8 mouse cellular contexts compared by ENCODE assay signal in genomic region chr13:93772279-93772636, GRCm38 (mm10). TPM values are rescaled to one million over a fixed set of nuclear protein-coding genes. Genes with fewer than 3 reads are reported as not detected.
DNase-seq lines count a peak whose midpoint lies in the region; ATAC-seq and TF ChIP-seq lines count a peak whose summit lies in the region.

No protein-coding gene starts in this region.

- TF ChIP-seq CTCF in heart, postnatal 0 days (IDR thresholded peaks at IDR 0.05; ENCODE audit: low read depth): no peak
- no peak for TF ChIP-seq CTCF in Patski (IDR thresholded peaks at IDR 0.05)
- no peak for TF ChIP-seq CTCF in forebrain, postnatal 0 days (IDR thresholded peaks at IDR 0.05; ENCODE audit: low read depth)
- no peak for TF ChIP-seq CTCF in liver, postnatal 0 days (IDR thresholded peaks at IDR 0.05; ENCODE audit: low read depth)

- no peaks in the 10 kb centered on the region for H3K27me3 ChIP-seq in heart, postnatal 0 days (ENCODE audit: control insufficient read depth, insufficient read depth, low read length)
- no peaks in the 10 kb centered on the region for H3K27me3 ChIP-seq in Patski
- no peaks in the 10 kb centered on the region for H3K27me3 ChIP-seq in forebrain, postnatal 0 days (ENCODE audit: insufficient read depth, low read length)
- no peaks in the 10 kb centered on the region for H3K27me3 ChIP-seq in liver, postnatal 0 days (ENCODE audit: insufficient read depth, low read length)

- peaks cover 10% of the 10 kb centered on the region; the same call in 1 of the 2 replicates for H3K4me1 ChIP-seq in heart, postnatal 0 days (ENCODE audit: control insufficient read depth, insufficient read depth)
- 0 out of 2 replicates have a peak, but pooled peaks cover 5% of the 10 kb centered on the region for H3K4me1 ChIP-seq in forebrain, postnatal 0 days (ENCODE audit: insufficient read depth)
- peaks cover 18% of the 10 kb centered on the region for H3K4me1 ChIP-seq in liver, postnatal 0 days (ENCODE audit: insufficient read depth)

- H3K27ac ChIP-seq in heart, postnatal 0 days (ENCODE audit: low read depth): peak overlapping the region; percentile 86
- peak overlapping the region; percentile 87 for H3K27ac ChIP-seq in forebrain, postnatal 0 days (ENCODE audit: low read depth, low read length)
- H3K27ac ChIP-seq in liver, postnatal 0 days (ENCODE audit: low read depth): peak overlapping the region; percentile 84

- peak overlapping the region; percentile 75 for H3K4me3 ChIP-seq in heart, postnatal 0 days (ENCODE audit: low read depth, low read length)
- H3K4me3 ChIP-seq in forebrain, postnatal 0 days (ENCODE audit: low read depth, low read length): peak overlapping the region; percentile 68
- H3K4me3 ChIP-seq in liver, postnatal 0 days (ENCODE audit: low read depth, low read length): peak overlapping the region; percentile 65

- TF ChIP-seq EP300 in heart, postnatal 0 days (IDR thresholded peaks at IDR 0.05; ENCODE audit: low read depth): no peak
- no peak for TF ChIP-seq EP300 in liver, postnatal 0 days (IDR thresholded peaks at IDR 0.05; ENCODE audit: low read depth)

- H3K36me3 ChIP-seq in heart, postnatal 0 days (replicated peaks; ENCODE audit: control insufficient read depth, insufficient read depth, low read length): no peaks in the 10 kb centered on the region
- no peaks in the 10 kb centered on the region for H3K36me3 ChIP-seq in forebrain, postnatal 0 days (ENCODE audit: insufficient read depth)
- no peaks in the 10 kb centered on the region for H3K36me3 ChIP-seq in liver, postnatal 0 days (replicated peaks; ENCODE audit: insufficient read depth, low read length)

- DNase-seq in heart, postnatal 0 days (ENCODE audit: low spot score): no peak
- DNase-seq in heart, adult 9 months (ENCODE audit: low spot score in 2 of 2): no peak
- DNase-seq in Patski (ENCODE audit: low read depth, low spot score): no peak
- no peak for DNase-seq in forebrain, postnatal 0 days
- DNase-seq in liver, postnatal 0 days: no peak
- DNase-seq in urinary bladder, postnatal 14 days (ENCODE audit: low spot score): no peak
- no peak for DNase-seq in thymus, postnatal 4 days
- DNase-seq in right cerebral cortex, postnatal 4 days: no peak

- 14% methylated on average over 8 of the region's 8 CpGs for WGBS in heart, postnatal 0 days
- 30% methylated on average over 8 of the region's 8 CpGs for WGBS in forebrain, postnatal 0 days
- WGBS in liver, postnatal 0 days (ENCODE audit: insufficient replicate concordance): 16% methylated on average over 8 of the region's 8 CpGs

- POLR2A ChIA-PET in Patski (lab: Charles Lee): no interaction called here

- peak; percentile 66; the same call in 1 of the 2 replicates for ATAC-seq in heart, postnatal 0 days (ENCODE audit: insufficient read depth, low read depth)
- ATAC-seq in Patski: peak; percentile 14
- no peak; the same call in 1 of the 2 replicates for ATAC-seq in forebrain, postnatal 0 days
- ATAC-seq in liver, postnatal 0 days: peak; percentile 64

- in situ Hi-C loops in Patski (cut with MboI; ENCODE audit: low pct_unique_long_range_greater_than_20kb): loop anchor here (25.0 kb wide), 1 partner anchor 1165 kb away; no protein-coding TSS in a partner anchor

- peak overlapping the region; percentile 97 for H3K4me2 ChIP-seq in heart, postnatal 0 days (ENCODE audit: low read depth, low read length)
- peak overlapping the region; percentile 98 for H3K4me2 ChIP-seq in forebrain, postnatal 0 days (ENCODE audit: low read depth)
- H3K4me2 ChIP-seq in liver, postnatal 0 days (ENCODE audit: low read depth, low read length): peak overlapping the region; percentile 95

- CTCF ChIA-PET in Patski (lab: Charles Lee): no interaction called here

- H3K9me3 ChIP-seq in heart, postnatal 0 days (replicated peaks; ENCODE audit: control insufficient read depth, low read length): no peaks in the 10 kb centered on the region
- H3K9me3 ChIP-seq in forebrain, postnatal 0 days (ENCODE audit: low read length): no peaks in the 10 kb centered on the region
- H3K9me3 ChIP-seq in liver, postnatal 0 days (ENCODE audit: low read length): no peaks in the 10 kb centered on the region

- H3K9ac ChIP-seq in heart, postnatal 0 days (replicated peaks; ENCODE audit: low read depth, low read length): peak overlapping the region; percentile 71
- H3K9ac ChIP-seq in forebrain, postnatal 0 days: peak overlapping the region; percentile 93
- peak overlapping the region; percentile 74 for H3K9ac ChIP-seq in liver, postnatal 0 days (replicated peaks)

RNA-seq across cellular contexts. Expression of gene Arsb, which starts 0.8 kb away (rescaled TPM):
- total RNA-seq in heart, postnatal 0 days (2014; rRNA removed; ENCODE audit: low replicate concordance): 5.0 and 6.2 TPM in 2 replicates
- 3.0 and 3.1 TPM in 2 replicates for polyA plus RNA-seq in heart, postnatal 0 days (2015; fragmentation: Nextera tagmentation; extraction: Ambion mirVana)
- 82.1 TPM for polyA plus RNA-seq in Patski (2021)
- 10.9 and 13.6 TPM in 2 replicates for total RNA-seq in forebrain, postnatal 0 days (2014; rRNA removed)
- polyA plus RNA-seq in forebrain, postnatal 0 days (2015; fragmentation: Nextera tagmentation; extraction: Ambion mirVana): 14.4 and 16.3 TPM in 2 replicates
- polyA plus RNA-seq in liver, postnatal 0 days (2015; fragmentation: Nextera tagmentation; extraction: Ambion mirVana): 3.3 and 4.1 TPM in 2 replicates
